Mouse (Mus musculus): ENCODE measurements around the gene Fat3.

Gene Fat3

GRCm38 (mm10) chr9:16228919-16229318, 272.2 kb downstream of the Fat3 start:
- no peak for DNase-seq (ENCODE audit: low read depth)

- DNase-seq (ENCODE audit: low read depth) = no peak
These were observed 273.7 kb downstream of the Fat3 start for GRCm38 (mm10) chr9:16227398-16227797.

- DNase-seq (ENCODE audit: low read depth) = no peak
These were observed 274.5 kb downstream of the Fat3 start for GRCm38 (mm10) chr9:16226545-16226944.

- no peak for DNase-seq (ENCODE audit: low read depth)
These were observed 279.2 kb downstream of the Fat3 start for GRCm38 (mm10) chr9:16221885-16222284.

GRCm38 (mm10) chr9:16216235-16216634, 284.9 kb downstream of the Fat3 start:
- DNase-seq (ENCODE audit: low read depth) = peak; percentile 29

GRCm38 (mm10) chr9:16214731-16215681, 286.1 kb downstream of the Fat3 start:
- peak; percentile 55 for DNase-seq (ENCODE audit: low read depth)

GRCm38 (mm10) chr9:16213324-16213723, 287.8 kb downstream of the Fat3 start:
- DNase-seq (ENCODE audit: low read depth) = no peak

- DNase-seq (ENCODE audit: low read depth) = no peak
These were observed 288.5 kb downstream of the Fat3 start for GRCm38 (mm10) chr9:16212628-16213027.

GRCm38 (mm10) chr9:16212163-16212562, 288.9 kb downstream of the Fat3 start:
- no peak for DNase-seq (ENCODE audit: low read depth)

- DNase-seq (ENCODE audit: low read depth) = no peak
These were observed 289.6 kb downstream of the Fat3 start for GRCm38 (mm10) chr9:16211468-16211867.

- DNase-seq (ENCODE audit: low read depth) = no peak
These were observed 298.8 kb downstream of the Fat3 start for GRCm38 (mm10) chr9:16202296-16202695.

GRCm38 (mm10) chr9:16200948-16201347, 300.1 kb downstream of the Fat3 start:
- no peak for DNase-seq (ENCODE audit: low read depth)

- no peak for DNase-seq (ENCODE audit: low read depth)
These were observed 314.6 kb downstream of the Fat3 start for GRCm38 (mm10) chr9:16186461-16186860.

- no peak for DNase-seq (ENCODE audit: low read depth)
These were observed 331.8 kb downstream of the Fat3 start for GRCm38 (mm10) chr9:16169238-16169637.

GRCm38 (mm10) chr9:16168051-16168450, 333.0 kb downstream of the Fat3 start:
- no peak for DNase-seq (ENCODE audit: low read depth)

GRCm38 (mm10) chr9:16159366-16159765, 341.7 kb downstream of the Fat3 start:
- DNase-seq (ENCODE audit: low read depth) = no peak

GRCm38 (mm10) chr9:16153580-16153930, 347.5 kb downstream of the Fat3 start:
- no peak for DNase-seq (ENCODE audit: low read depth)

- no peak for DNase-seq (ENCODE audit: low read depth)
These were observed 348.1 kb downstream of the Fat3 start for GRCm38 (mm10) chr9:16152756-16153579.

GRCm38 (mm10) chr9:16150046-16150445, 351.0 kb downstream of the Fat3 start:
- no peak for DNase-seq (ENCODE audit: low read depth)

GRCm38 (mm10) chr9:16147735-16148134, 353.4 kb downstream of the Fat3 start:
- no peak for DNase-seq (ENCODE audit: low read depth)

- DNase-seq (ENCODE audit: low read depth) = no peak
These were observed 356.4 kb downstream of the Fat3 start for GRCm38 (mm10) chr9:16144684-16145083.

GRCm38 (mm10) chr9:16139300-16139699, 361.8 kb downstream of the Fat3 start:
- DNase-seq (ENCODE audit: low read depth) = no peak

GRCm38 (mm10) chr9:16133098-16133497, 368.0 kb downstream of the Fat3 start:
- no peak for DNase-seq (ENCODE audit: low read depth)

Measured in c-Kit-positive CD71-negative TER-119-negative erythroid progenitor cells, embryonic 14.5 days (primary cell).